Mouse (Mus musculus) cortical plate, adult 2 months (tissue): ENCODE results near the gene Ntn3.

Experiments used
- CTCF ChIP-seq: fragments of 200-500 bp; IDR thresholded peaks from 2 replicates; pipeline ENCODE4 v1.5.1; 2011; ENCODE audit warnings: mild to moderate bottlenecking, control low read depth, low read length; ENCODE audit not compliant: insufficient read depth; ENCODE audit errors: extremely low read depth
- POLR2A ChIP-seq: fragments of 200-500 bp; IDR thresholded peaks from 2 replicates; pipeline ENCODE4 v1.6.1; 2011; ENCODE audit warnings: mild to moderate bottlenecking, low read length, control low read depth; ENCODE audit not compliant: insufficient read depth; ENCODE audit errors: extremely low read depth

- TF ChIP-seq POLR2A (no peak), CTCF (no peak)
These were observed 53.6 kb downstream of the Ntn3 start for GRCm38 (mm10) chr17:24155742-24156141.
